Mouse (Mus musculus) stomach, postnatal 0 days (tissue): ENCODE data around the gene Cenpx.

ENCODE experiments used
- CTCF ChIP-seq: IDR thresholded peaks from 2 replicates; pipeline ENCODE4 v1.5.1; 2016; ENCODE audit warnings: antibody characterized with exemption, low read depth, mild to moderate bottlenecking, moderate library complexity
- EP300 ChIP-seq: optimal IDR thresholded peaks from 2 replicates; pipeline ENCODE3; 2016; ENCODE audit warnings: antibody characterized with exemption

DNA sequence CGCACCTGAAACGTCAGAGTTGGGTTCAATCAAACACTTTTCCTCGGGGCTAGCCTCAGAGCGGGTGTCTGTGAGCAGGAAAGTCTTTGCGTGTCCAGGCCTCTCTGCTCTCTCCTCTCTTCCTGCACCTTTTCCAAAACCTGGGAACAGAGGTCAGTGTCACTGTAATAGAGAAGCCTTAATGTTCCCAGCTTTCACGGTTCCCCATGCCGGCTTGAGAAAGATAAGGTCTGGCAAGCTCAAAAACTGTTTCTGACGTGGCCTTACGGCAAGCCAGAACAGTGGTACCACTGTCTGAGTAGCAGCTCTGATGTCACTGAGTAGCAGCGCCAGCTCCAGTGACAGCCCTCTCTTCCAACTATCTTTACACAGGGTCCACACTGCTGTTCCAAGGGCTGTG, 1.0 kb upstream of the Cenpx start:
- TF ChIP-seq CTCF: no peak
- TF ChIP-seq EP300: no peak
